Mouse (Mus musculus) lung, adult 2 months (tissue): ENCODE measurements at regions not wholly inside any gene's neighbourhood (a gene's known extent, or its start where the extent isn't known, plus 50 kb on each side); places are given as distances from the start of the nearest gene placed in this dataset.

Experiments used
- DNase-seq: peaks from one replicate; pipeline ENCODE4 v3.0.0; 2022
- H3K4me1 ChIP-seq: fragments of 200-500 bp; 2 replicates; pipeline ENCODE4 v1.6.1; 2011; ENCODE audit warnings: low read length; ENCODE audit not compliant: control insufficient read depth, insufficient read depth
- H3K4me3 ChIP-seq: fragments of 200-500 bp; replicated peaks from 2 replicates; pipeline ENCODE3; 2011; ENCODE audit warnings: low read depth, mild to moderate bottlenecking, control low read depth, low read length; ENCODE audit errors: extremely low read depth
- CTCF ChIP-seq: fragments of 200-500 bp; IDR thresholded peaks from 2 replicates; pipeline ENCODE4 v1.5.1; 2011; ENCODE audit warnings: mild to moderate bottlenecking, low read length, control low read depth; ENCODE audit not compliant: insufficient read depth
- POLR2A ChIP-seq: fragments of 200-500 bp; IDR thresholded peaks from 2 replicates; pipeline ENCODE4 v1.6.1; 2011; ENCODE audit warnings: low read depth, mild to moderate bottlenecking, control low read depth, low read length, borderline replicate concordance; ENCODE audit errors: extremely low read depth
- WGBS: fragments of 180-500 bp; shearing (Covaris S2); methylation state at CpG from one replicate; pipeline ENCODE4 v1.1.7; 2018; 5-methylcytosine and 5-hydroxymethylcytosine counted together

- DNase-seq = no peak
- TF ChIP-seq POLR2A (no peak), CTCF (no peak)
- Histone ChIP-seq H3K4me1 (no peaks in the 10 kb centered on the region), H3K4me3 (no peak overlapping the region)
- WGBS = 46% methylated on average over 2 of the region's 2 CpGs
These were observed 52.5 kb upstream of the Adgra1 start for GRCm38 (mm10) chr7:139781513-139781912.
